Mouse (Mus musculus) gastrocnemius, postnatal 10 days (tissue): ENCODE results near the gene Npl. TPM values are rescaled to one million over a fixed set of nuclear protein-coding genes. Genes with fewer than 3 reads are reported as not detected.
"Not testable (repeated sequence)": the region's sequence is repeated elsewhere in the genome, so short reads cannot be mapped to it uniquely, and the experiment has no call there.

Experiments used
- DNase-seq: peaks from one replicate; pipeline ENCODE4 v3.0.0; 2021; ENCODE audit warnings: mixed read lengths
- total RNA-seq, 2 experiments: library from RNA; stranded (reverse); gene quantifications; 2 replicates each; pipeline ENCODE4 v1.2.3; 2021

Npl gene
- total RNA-seq, 2 experiments from 2014 or later, result 2.9 to 3.3 TPM

DNA sequence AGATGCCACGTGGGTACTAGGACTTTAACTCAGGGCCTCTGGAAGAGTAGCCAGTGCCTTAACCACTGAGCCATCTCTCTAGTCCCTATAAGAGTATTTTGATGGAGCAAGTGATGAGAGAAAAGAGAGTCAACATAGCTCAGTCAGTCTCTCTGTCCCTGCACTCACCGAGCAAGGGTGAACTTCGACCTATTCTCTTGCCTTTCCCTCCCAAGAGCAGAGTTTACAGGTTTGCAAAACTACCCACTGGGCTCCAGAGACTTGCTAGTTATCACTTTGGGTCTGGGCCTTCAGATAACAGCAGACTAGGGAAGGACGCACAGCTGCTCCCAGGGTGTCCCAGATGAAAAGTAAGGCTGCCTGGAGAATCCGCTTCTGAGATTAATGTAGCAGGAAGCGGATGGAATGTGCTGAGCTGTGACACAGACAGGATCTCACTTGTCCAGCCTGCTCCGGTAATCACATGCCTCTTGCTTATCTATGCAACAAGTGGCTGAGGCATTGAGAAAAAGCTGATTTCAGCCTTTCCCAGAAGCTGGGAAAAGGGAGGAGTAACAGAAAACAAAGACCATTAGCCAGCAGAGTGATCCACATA lies 7.0 kb downstream of the Npl start:
- no peak for DNase-seq

DNA sequence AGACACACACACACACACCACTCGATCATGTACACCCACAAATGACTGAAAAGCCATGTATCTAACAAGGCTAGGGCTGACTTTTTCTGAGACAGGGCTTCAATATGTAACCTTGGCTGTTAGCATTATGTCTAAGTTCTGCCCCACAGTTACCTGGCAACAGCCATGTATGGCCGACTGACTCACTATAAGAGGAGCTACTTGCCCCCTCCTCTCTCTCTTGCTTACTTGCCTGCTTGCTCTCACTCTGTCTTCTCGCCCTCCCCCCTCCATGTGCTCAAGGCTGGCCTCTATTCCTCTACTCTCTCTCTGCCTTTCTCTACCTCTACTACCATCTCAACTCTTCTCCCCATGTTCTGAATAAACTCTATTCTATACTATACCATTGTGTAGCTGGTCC lies 9.1 kb downstream of the Npl start:
- no peak for DNase-seq

DNA sequence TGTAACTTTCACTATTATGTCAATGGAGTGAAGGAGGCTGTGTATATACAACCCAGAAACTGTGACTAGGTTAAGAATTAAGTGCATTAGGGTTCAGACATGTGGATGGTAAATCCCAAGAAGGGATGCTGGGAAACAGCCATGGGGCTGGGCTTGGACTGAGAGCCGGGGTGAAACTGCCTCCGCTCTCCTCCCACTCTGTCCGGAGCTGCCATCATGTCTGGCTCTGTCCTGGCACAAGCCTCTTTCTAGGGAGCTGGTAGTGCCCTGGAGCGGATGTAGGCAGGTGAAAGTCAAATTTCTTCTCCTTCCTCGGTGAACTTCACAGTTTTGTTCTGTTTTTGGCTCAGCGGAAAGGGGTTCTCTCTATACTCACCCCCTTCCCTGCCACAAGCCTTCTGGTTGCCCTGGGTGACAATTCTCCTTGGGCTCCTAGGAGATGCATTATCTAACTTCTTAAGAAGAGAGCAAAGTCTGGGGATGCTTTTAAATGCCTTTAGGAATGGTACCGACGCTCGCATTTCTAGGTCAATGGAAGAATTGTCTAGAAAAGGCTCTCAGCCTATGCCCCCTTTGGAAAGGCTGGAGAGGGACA lies 10.0 kb downstream of the Npl start:
- no peak for DNase-seq

DNA sequence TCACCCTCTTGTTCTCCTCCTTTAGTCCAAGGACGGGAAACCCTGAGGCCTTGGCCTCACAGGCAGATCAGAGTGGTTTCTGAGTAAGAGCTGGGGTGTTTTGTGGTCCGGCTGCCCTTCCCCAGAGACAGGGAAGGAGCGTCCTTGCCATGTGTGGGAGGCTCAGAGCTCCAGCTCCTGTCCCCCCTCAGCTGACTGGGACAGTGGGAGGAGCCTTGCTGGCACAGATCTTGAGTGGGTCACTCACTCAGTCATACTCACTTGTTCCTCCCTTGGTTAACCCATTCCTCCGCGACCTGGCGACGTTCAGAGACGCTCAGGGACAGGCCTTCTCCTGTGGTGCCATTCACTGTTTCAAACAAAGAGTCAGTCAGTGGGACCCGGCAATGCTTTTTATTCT lies 14.2 kb downstream of the Npl start:
- no peak for DNase-seq

DNA sequence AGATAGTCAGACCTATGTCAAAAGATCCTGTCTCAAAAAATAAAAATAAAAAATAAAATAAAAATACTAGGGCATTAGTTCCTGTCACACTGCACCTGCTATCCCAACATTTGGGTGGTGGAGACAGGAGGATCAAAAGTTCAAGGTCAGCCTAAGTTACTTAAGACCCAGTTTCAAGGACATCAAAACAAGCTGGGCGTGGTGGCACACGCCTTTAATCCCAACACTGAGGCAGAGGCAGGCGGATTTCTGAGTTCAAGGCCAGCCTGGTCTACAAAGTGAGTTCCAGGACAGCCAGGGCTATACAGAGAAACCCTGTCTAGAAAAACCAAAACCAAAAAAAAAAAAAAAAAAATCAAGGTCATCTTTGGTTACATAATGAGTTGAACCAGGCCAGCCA lies 16.9 kb downstream of the Npl start:
- not testable (repeated sequence) for DNase-seq

DNA sequence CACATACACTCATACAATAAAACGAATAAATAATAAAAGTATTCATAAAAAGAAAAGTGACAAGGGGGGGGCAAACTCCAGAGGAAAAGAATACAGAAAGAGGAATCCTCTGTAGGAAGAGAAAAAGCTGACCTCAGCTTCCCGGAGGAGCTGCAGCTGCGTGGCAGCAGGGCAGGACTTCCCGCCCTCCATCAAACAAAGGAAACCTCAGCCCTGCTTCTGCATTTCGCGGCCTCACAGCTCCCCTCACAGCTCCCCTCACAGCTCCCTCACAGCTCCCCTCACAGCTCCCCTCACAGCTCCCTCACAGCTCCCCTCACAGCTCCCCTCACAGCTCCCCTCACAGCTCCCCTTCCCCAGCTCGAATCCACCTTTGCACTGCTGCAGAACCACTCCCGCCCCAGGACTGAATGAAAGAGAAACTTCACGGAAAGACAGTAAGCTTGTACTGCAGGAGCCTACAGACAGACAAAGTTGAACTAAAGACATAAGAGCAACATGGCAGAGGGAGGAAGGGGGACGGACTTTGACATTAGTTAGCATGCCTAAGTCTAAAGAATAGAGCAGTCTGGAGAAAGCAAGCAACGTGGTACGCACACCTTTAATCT lies 17.5 kb downstream of the Npl start:
- peak; percentile 22 for DNase-seq

DNA sequence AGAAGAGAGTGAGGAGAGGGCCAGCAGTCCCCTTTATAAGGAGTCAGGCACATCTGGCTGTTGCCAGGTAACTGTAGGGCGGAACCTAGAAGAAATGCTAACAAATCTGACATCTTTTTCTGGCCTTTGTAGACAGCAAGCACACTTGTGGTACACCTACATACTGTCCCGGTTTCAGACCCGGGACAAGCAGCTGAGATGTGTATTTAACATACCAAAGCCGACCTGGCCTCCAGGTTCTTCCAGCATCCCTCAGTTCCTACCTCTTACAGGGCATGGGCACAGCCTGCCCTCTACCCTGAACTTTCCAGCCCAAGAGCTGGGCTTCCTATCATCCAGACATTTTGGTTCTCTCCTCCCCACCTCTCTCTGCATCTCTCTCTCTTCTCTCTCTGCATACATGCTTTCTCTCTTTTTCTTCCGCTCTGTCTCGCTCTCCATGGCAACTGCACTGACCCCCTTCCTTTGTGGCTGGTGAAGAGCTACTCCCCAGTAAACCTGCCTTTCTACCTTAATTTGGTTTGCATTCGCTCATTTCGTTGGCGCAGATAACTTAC lies 18.1 kb downstream of the Npl start:
- no peak for DNase-seq

DNA sequence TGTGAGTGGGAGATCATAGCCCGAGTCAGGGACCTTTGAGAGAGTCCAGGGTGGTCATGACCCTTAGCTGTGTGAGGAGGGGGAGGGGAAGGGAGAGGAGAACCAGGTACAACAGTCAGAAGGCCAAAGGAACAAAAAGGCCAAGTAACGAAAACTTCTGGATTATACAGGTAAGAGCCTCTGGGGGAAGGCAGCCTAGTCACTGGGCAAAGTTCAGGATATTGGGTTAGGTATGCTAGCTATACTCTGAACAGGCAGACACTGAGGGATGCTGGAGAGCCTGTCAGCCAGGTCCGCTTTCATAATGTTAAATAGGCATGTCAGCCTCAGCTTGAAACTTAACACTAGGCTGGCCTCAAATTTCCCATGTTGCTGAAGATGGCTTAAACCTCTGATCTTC lies 27.7 kb downstream of the Npl start:
- DNase-seq, result no peak

DNA sequence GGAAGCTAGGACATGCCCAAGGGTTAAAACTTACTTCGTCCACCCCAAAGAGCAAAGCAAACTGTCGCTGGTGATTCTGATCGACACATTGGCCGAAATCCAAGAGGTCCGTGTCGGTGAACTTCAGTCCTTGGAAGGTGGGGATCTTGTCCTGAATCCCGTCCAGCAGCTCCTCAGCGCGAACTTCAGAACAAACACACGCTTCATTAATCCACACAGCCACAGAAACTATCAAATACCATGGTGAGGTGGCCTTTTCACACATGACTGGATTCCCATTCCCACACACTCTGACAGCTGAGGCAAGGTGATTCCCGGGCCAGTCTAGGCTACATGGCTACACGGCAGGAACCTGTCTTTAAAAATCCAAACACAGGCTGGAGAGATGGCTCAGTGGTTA lies 34.5 kb downstream of the Npl start:
- no peak for DNase-seq

DNA sequence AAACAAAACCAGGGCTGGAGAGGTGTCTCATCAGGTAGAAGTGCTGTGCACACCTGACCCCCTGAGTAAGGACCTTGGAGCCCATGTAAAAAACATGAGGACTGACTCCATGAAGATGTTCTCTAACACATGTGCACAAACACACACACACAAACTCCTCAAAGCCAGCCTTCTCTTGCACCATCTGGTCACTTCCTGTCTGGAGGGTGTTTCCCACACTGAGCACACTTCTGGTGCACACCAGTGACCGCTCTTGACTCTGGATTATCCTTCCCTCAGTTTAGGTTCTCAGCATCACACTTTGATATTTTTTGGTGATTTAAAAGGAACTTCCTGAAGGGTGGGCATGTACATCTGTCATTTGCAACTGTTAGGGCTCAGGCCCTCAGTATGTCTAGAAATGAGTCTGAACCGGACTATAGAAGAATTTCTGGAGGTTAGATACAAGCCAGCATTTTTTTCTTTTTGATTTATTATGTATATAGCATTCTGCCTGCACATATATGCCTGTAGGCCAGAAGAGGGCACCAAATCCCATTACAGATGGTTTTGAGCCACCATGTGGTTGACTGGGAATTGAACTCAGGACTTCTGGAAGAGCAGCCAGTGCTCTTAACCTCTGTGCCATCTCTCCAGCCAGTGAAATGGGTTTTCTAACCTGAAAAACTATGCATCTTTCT lies 39.4 kb downstream of the Npl start:
- no peak for DNase-seq

DNA sequence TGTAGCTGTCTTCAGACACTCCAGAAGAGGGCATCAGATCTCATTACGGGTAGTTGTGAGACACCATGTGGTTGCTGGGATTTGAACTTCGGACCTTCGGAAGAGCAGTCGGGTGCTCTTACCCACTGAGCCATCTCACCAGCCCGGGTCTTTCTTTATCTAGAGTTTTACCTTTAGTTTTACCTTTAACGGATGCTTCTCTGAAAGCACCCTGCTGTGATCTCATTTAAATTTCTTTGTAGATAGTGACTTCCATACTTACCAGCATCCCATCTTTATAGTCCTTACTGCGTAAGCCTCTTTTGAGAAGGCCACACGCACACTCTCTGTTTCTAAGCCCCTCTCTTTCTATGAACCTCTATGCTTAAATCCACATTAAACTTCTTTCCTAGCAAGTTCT lies 40.3 kb downstream of the Npl start:
- DNase-seq, result not testable (repeated sequence)

DNA sequence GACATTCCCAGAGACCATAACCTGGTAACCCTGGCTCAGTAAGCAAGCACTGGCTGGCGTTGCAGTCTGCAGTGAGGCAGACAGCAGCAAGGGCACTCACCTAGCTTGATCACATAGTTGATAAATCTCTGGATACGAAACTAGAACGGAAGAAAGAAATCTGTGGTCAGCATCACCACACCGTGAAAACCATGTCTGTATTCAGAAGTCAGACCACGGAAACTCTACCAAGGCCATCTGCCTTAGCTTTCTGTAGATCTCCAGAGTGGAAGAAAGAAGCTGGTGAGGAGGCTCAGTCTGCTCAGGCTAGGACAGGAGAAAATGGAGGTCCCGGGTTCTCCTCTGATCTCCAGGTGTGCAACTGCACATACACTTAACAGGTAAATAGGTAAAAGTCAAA lies 40.8 kb downstream of the Npl start:
- no peak for DNase-seq

DNA sequence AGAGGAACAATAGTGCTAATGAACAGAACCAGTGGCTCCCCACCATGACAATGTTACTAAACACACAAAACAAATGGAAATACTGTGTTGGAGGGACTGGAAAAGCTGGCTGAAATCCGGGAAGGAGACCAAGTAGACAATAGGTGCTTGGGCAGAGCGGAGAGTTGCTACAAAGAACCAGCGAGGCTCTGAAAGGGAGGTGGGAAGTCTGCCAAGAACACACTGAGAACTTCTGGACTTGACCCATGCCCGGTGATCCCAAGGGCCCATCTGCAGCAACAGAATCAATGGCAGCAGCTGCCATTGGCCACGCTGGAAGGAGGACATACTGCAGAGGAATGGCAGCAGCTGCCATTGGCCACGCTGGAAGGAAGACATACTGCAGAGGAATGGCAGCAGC lies 43.6 kb downstream of the Npl start:
- DNase-seq, result no peak

DNA sequence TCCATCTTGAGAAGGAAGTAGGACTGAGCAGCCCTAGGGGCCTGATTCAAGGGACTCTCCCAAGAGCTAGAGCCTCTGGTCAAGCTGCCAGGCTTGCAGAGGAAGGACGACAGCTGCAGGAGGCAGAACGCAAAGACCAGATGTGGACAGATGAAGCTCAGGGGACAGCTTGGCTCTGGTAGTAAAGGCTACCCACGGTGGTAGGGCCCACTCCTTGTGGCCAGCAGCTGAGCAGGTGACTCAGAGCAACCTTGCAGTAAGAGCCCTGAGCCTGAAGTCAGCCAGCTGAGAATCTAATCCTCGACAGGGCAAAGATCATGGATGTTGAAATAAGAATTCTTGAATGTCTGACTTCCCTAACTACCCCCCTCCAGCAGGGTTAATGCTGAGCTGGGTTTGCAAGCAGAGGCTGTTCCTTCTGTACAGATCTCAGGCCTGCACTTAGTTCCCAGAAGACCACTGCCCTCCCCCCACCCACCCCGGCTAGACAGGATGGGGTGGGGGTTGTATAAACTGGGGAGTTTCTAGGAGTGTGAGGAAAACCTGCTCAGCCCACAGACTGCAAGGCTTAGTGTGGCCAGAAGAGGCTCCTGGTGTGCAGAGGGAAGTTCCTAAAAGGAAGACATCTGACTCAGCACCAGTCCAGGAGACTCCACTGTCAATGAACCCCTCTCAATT lies 48.1 kb downstream of the Npl start:
- peak; percentile 12 for DNase-seq

DNA sequence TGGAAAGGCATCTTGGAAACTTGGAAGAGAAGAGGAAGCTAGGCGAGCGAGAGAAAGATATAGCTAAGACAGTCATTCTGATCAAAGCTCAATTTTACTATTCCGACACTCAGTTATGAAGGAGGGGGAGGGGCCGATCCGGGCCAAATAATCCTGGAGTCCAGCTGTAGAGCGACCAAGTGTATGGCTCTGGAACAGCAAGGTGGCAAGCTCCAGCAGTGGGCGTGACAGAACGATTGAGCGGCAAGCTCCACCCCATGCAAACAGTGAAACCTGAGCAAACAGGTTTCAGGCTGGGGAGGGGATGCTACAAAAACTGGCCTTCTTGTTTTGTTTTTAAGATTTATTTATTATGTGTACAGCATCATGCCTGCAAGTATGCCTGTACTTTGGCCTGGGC lies 49.8 kb downstream of the Npl start:
- no peak for DNase-seq

DNA sequence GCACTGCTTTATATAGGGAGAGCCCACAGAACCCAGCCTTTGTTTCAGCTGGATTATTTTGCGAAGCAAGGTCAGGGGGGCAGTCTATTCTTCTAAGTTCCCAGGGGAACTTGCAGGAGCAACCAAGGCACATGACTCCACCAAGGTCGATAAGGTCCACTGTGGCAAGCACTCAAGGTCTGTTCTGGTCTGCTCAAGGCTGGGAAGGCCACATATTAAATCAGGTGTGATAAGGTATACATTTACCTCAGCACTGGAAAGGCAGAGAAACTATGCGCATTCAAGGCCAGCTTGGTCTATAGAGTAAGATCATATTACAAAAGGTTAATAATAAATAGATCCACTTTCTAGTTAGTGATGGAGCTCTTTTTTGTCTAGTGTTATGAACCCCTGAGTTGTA lies 53.8 kb downstream of the Npl start:
- DNase-seq, result no peak

DNA sequence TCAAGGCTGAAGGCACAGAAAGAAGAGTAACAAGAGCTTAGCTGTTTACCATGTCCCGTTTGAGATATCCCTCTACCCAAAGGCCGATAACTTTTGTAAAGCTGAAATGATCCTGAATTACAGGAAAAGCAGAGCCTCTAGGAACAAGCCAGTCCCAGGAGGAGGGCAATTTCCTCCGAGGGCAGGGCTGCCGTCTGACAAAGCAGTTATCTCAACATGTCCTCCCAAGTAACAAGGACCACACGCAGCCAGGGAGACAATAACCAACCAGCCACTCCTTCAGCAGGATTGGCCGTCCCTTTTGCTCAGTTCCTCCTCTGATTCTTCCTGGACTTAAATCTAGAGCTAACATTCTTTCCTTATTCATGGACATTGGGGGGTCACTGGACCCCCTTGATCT lies 55.9 kb downstream of the Npl start:
- no peak for DNase-seq

DNA sequence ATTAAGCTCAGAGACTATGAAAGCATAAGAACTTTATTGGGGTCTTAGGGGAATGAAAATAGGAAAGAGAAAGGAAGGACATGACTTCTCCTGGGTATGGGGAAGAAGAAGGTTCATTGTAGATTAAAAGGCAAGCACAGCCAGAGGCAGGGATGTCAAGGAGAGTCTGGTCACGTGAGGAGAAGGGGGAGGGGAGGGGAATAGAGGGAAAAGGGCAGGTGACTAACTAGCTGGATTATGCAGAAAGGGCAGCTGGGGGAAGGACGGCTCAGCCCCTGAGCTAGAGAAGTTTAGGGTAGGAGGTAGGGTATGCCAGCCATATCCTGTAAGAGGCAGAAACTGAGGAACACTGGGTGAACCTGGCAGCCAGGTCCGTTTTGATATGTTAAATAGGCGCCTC lies 56.5 kb downstream of the Npl start:
- no peak for DNase-seq

DNA sequence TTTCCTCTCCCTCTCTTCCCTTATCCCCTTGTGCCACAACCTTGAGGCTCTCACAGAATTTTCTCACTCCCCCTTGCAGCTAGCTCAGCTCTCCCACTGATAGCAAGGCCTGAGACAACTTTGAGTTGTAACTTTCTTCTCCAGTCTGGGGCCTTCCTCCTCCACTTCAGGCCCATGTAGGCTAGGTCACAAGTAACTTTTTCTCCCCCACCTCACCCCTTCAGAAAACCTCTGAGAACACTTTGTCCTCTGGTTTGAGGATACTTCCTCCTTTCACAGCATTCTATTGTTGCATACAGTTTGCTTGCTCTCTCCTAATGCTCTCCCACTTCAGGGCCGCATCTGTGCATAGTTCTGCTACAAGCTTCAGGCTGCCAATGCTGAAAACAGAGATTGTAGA lies 58.0 kb downstream of the Npl start:
- DNase-seq, result no peak

DNA sequence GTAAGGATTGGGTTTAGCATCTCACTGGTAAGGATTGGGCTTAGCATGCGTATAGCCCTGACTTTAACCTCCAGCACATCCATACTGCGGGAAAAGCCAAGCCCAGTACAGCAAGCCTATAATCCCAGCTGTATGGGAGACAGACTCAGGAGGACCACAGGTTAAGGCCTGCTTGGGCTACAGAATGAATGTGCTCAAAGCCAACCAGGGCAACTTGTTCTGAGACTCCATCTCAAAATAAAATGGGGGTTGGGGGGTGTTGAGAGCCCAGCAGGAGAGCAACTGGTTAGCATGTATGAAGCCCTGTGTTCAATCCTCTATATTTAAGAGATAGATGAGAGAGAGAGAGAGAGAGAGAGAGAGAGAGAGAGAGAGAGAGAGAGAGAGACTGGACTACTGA lies 58.5 kb downstream of the Npl start:
- DNase-seq, result no peak

DNA sequence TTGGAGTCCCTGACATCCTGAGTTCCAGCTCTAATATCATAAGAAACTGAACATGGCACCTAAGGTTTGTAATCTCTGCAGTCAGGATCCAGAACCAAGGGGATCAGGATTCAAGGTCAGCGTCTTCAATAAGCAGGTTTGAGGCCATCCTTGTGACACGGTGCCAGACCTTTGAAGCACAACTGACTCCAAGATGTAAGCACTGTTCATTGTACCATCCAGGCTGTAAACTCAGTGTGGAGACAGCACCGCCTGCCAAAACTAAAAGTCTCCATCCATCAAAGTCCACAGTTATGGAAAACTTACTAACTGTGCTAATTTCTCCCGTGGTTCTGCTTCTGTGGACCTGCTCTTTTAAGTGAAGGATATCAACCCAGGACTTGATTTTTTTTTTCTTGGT lies 59.9 kb downstream of the Npl start:
- no peak for DNase-seq

DNA sequence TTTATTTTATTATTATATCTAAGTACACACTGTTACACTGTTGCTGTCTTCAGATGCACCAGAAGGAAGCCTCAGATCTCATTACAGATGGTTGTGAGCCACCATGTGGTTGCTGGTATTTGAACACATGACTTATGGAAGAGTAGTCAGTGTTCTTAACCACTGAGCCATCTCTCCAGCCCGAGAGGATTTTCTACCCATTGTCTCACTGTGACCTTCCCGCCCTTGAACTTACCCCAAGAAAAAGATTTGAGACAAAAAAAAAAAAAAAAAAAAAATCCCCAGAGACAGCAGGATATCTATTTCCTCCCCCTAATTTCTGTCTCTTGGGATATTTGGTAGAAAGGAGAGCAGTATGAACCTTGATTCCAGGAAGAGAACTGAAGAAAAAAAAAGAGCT lies 60.3 kb downstream of the Npl start:
- no peak for DNase-seq

DNA sequence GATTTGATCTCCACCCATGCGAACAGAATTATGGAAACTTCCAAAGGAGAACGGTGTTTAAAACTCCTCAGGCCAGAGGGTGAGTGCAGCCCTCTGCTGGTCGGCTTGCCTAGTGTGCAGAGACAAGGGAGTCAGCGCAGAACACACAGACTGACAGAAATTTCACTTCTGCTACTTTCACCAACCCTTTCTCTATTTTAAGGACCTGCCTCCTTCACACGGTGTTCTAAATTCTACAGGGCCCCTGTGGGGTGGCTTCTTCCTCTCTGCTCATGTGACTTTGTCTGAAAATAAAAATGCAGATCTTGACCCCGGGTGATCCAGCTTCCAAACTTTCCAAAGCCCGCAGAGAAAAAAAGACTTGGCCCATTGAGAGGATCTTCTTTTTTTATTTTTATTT lies 60.7 kb downstream of the Npl start:
- DNase-seq, result no peak
